Mouse (Mus musculus) kidney, postnatal 25 days (tissue): ENCODE results near the gene Gm20388.

Source experiments
- DNase-seq, 2 experiments: peaks; one replicate each; pipeline ENCODE4 v3.0.0; 2021; ENCODE audit warnings: mixed read lengths in 2 of 2

Gm20388 gene

GRCm38 (mm10) chr8:122718711-122719499 lies 2808.3 kb downstream of the Gm20388 start:
- DNase-seq, result peak; percentile 36 to 65

GRCm38 (mm10) chr8:122719500-122720065 lies 2808.9 kb downstream of the Gm20388 start:
- DNase-seq, result peak in 1 of 2 experiments; percentile 13

GRCm38 (mm10) chr8:122720070-122720729 lies 2809.6 kb downstream of the Gm20388 start:
- peak in 1 of 2 experiments; percentile 33 for DNase-seq

GRCm38 (mm10) chr8:122720811-122721640 lies 2810.4 kb downstream of the Gm20388 start:
- DNase-seq, result peak; percentile 31 to 55

DNA sequence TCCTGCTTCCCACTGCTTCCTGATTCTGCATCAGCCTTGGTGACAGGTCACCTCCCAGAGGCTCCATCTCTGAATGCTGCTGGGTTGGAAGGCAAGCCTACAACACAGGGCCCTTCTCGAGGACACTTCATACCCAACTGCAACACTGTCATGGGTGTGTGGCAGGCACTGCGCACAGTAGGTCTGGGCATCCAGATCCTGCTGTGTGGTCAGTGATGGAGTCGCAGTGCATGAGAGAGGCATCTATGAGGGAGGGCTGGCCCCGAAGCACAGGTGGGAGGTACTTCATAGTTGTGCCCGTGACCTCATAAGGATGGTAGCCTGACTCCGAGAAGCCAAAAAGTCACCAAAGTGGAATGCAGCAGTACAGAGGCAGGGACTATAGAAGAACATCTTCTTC lies 2814.5 kb downstream of the Gm20388 start:
- no peak for DNase-seq

- no peak for DNase-seq
These were observed 2816.1 kb downstream of the Gm20388 start for GRCm38 (mm10) chr8:122726789-122727188.

- DNase-seq, result no peak
These were observed 2816.8 kb downstream of the Gm20388 start for GRCm38 (mm10) chr8:122727412-122727811.

DNA sequence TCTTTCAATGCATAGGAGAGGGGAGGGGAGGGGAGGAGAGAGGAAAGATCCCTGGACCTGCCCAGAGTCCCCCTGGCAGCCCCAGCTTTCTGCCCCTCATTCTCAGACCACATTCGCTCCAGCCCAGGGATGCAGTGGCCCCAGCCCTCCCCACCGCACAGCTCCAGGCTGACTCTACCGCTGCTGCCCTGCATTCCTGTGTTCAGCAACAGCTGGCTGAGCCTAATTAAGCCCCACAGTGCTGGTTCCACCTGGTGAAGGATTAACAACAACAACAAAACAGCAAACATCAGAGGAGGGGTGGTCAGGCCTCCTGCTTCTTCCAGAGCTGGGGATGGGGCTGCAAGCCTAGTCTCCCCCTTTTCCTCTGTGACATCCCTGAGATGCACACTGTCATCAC lies 2818.0 kb downstream of the Gm20388 start:
- DNase-seq, result no peak

GRCm38 (mm10) chr8:122735110-122735509 lies 2824.5 kb downstream of the Gm20388 start:
- DNase-seq, result no peak

DNA sequence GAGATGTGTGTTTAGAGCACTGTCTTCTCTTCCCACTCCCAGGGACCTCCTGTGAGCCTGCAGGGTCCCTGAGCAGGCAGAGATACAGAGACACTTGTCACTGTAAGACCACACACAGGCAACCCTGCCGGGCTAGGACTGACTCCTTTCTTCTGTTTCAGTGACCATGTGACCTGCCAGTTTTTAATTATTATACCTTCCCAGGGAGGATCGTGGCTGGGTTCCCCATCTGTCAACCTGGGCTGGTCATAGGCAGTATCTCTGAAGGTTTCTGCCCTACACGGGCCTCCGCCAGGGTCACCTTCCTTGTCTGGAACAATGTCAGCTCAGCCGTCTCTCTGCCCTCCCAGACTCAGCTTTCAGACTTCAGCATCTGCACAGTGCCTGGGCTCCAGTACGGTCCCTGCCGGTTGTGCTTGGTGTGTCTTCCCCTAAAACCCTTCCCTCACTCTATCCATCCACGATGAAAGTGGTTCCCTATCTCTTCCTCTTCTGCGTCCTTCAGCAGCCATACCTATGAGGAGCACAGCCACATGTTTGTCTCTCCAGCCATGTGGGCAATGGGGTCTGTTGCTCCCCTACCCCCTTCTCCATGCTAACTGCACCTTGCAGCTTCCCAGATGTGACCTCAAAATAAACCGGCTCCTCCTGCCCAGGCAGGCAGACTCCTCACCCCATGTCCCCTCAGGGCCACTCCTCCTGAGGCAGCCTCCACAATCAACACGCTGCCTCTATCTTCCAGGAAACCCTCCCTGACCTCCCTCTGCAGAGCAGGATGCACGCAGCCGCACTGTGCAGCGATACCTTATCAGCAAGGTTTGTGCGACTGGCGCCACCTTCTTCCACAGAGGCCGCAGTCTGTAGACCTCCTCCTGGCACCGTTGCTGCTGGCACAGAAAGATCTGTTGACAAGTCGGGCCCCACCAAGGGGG lies 2825.2 kb downstream of the Gm20388 start:
- no peak for DNase-seq

- no peak for DNase-seq
These were observed 2826.0 kb downstream of the Gm20388 start for GRCm38 (mm10) chr8:122736623-122737022.

GRCm38 (mm10) chr8:122737071-122737470 lies 2826.4 kb downstream of the Gm20388 start:
- DNase-seq, result no peak

- no peak for DNase-seq
These were observed 2827.2 kb downstream of the Gm20388 start for GRCm38 (mm10) chr8:122737886-122738285.

DNA sequence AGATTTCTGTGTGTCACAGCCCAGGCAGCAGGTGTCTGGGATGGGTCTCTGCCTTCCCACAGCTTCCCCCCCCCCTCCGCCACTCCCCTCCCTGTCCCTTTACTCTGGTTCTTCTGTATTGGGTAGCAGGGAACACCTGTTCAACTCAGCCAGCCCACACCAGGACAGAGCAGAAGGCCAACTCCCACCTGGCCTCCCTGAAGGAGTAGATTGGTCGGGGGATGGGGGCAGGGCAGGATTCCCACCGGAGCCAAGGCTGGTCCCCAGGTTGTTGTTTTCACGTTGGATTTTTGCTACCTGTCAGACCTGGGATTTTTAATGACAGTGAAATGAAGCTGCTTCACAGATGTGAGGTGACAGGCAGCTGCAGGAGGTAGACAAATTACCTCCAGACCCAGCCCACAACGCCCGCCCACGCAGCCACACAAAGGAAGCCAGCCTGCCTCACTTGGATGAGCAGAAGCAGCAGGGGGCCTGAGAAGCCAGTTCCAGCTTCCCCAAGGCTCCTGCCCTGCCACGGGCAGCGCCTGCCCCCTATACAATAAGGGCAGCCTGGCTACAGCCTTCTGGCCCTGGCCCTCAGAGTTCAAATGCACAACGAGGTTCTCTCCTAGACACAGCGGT lies 2828.6 kb downstream of the Gm20388 start:
- no peak for DNase-seq

- DNase-seq, result no peak
These were observed 2831.8 kb downstream of the Gm20388 start for GRCm38 (mm10) chr8:122742471-122742870.

- DNase-seq, result no peak
These were observed 2834.5 kb downstream of the Gm20388 start for GRCm38 (mm10) chr8:122745022-122745749.

DNA sequence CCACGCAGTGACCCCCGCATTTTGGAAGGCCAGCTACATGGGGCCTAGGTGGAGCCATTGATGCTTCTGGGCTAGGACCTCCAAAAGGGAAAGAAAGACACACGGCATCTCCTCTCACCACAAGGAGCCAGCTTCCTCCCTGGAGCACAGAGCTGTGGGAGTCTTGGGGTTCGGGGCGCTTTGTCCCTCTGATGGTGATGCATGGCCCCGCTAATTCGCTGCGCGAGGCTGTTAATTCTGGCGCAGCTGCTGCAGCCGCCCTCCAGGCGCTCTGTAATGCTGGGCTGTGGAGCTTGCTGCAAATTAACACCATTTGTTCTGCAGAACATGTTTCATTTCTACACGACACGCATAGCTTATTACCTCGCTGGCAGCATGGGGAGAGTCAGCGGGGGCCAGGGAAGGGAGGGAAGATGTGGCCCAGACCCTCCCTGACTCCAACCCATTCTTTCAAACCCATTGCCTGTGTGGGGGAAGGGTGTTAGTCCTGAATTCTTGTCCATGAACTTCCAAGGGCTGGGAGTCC lies 2835.2 kb downstream of the Gm20388 start:
- no peak for DNase-seq

DNA sequence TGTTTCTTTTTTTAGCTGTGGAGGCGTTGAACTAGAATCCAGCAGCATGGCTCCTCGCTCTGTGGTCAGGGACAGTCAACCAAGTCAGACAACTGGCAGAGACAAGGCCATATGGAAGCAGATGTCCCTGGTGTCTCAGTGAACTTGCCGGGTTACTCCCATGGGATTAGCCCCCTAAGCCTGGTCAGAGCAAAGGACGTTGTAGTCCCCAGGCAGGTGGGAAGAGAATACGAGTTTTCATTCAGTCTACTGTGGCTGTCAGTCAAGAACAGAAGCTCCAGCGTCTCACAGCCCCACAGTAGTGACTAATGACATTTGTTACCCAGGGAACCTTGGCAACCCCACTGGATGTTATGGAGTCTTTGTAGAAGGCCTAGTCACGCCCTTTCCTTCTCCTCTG lies 2835.8 kb downstream of the Gm20388 start:
- DNase-seq, result no peak

- DNase-seq, result no peak
These were observed 2837.2 kb downstream of the Gm20388 start for GRCm38 (mm10) chr8:122747825-122748224.

GRCm38 (mm10) chr8:122749333-122749958 lies 2838.8 kb downstream of the Gm20388 start:
- no peak for DNase-seq
